In genomic region chr16:91548996-91549395, GRCm38 (mm10) we compare ENCODE assay signal across 8 mouse cellular contexts. TPM values are rescaled to one million over a fixed set of nuclear protein-coding genes. Genes with fewer than 3 reads are reported as not detected.
DNase-seq lines count a peak whose midpoint lies in the region; ATAC-seq and TF ChIP-seq lines count a peak whose summit lies in the region.
"Had no signal": no experiment of that assay in that cellular context is flagged by ENCODE, and none has a peak within 500 bp of the region (broad histone marks: within the 10 kb centered on the region; RNA-seq: fewer than 3 reads in every experiment).

No protein-coding gene starts in this region.

- TF ChIP-seq CTCF in lung, adult 2 months (IDR thresholded peaks at IDR 0.05; ENCODE audit: insufficient read depth, low read length), result no peak

- H3K4me1 ChIP-seq in lung, adult 2 months (ENCODE audit: control insufficient read depth, insufficient read depth, low read length), result peaks cover 36% of the 10 kb centered on the region
- peaks cover 30% of the 10 kb centered on the region for H3K4me1 ChIP-seq in embryonic facial prominence, embryonic 14.5 days (ENCODE audit: control insufficient read depth, insufficient read depth, low read length)
- peaks cover 31% of the 10 kb centered on the region for H3K4me1 ChIP-seq in intestine, embryonic 14.5 days (replicated peaks; ENCODE audit: control insufficient read depth, insufficient read depth, low read length)
- H3K4me1 ChIP-seq in neural tube, embryonic 14.5 days (ENCODE audit: control insufficient read depth, insufficient read depth, low read length), result peaks cover 15% of the 10 kb centered on the region

- H3K27ac ChIP-seq in embryonic facial prominence, embryonic 14.5 days (replicated peaks; ENCODE audit: low read depth, low read length), result no peak overlapping the region
- no peak overlapping the region for H3K27ac ChIP-seq in intestine, embryonic 14.5 days (ENCODE audit: low read depth)
- H3K27ac ChIP-seq in neural tube, embryonic 14.5 days (ENCODE audit: low read depth, low read length), result no peak overlapping the region

- no peak for ATAC-seq in embryonic facial prominence, embryonic 14.5 days (ENCODE audit: low read depth)
- no peak for ATAC-seq in intestine, embryonic 14.5 days (replicated peaks; ENCODE audit: low FRiP score, low TSS enrichment, low read depth)
- ATAC-seq in neural tube, embryonic 14.5 days (ENCODE audit: low read depth), result no peak

- H3K4me3 ChIP-seq in lung, adult 2 months (replicated peaks; ENCODE audit: extremely low read depth, low read depth, low read length), result peak overlapping the region; percentile 19
- H3K4me3 ChIP-seq in embryonic facial prominence, embryonic 14.5 days (ENCODE audit: low read depth, low read length), result peak overlapping the region; percentile 95
- H3K4me3 ChIP-seq in intestine, embryonic 14.5 days (ENCODE audit: low read depth, low read length), result peak overlapping the region; percentile 95
- H3K4me3 ChIP-seq in neural tube, embryonic 14.5 days (ENCODE audit: low read depth, low read length), result peak overlapping the region; percentile 95; the same call in 1 of the 2 replicates

- no peak for TF ChIP-seq POLR2A in lung, adult 2 months (IDR thresholded peaks at IDR 0.05; ENCODE audit: borderline replicate concordance, extremely low read depth, low read depth, low read length)

- no peaks in the 10 kb centered on the region for H3K36me3 ChIP-seq in embryonic facial prominence, embryonic 14.5 days (ENCODE audit: control insufficient read depth, insufficient read depth, low read length)
- H3K36me3 ChIP-seq in intestine, embryonic 14.5 days (ENCODE audit: control insufficient read depth, insufficient read depth, low read length), result no peaks in the 10 kb centered on the region
- no peaks in the 10 kb centered on the region for H3K36me3 ChIP-seq in neural tube, embryonic 14.5 days (ENCODE audit: control insufficient read depth, insufficient read depth, low read length)

- H3K9ac ChIP-seq in embryonic facial prominence, embryonic 14.5 days (ENCODE audit: low read depth, low read length), result peak overlapping the region; percentile 19; the same call in 1 of the 2 replicates
- H3K9ac ChIP-seq in intestine, embryonic 14.5 days (ENCODE audit: low read length), result peak overlapping the region; percentile 18; the same call in 1 of the 2 replicates
- H3K9ac ChIP-seq in neural tube, embryonic 14.5 days (replicated peaks; ENCODE audit: low read depth, low read length), result no peak overlapping the region

- no peaks in the 10 kb centered on the region for H3K9me3 ChIP-seq in embryonic facial prominence, embryonic 14.5 days (ENCODE audit: control insufficient read depth, low read length)
- H3K9me3 ChIP-seq in intestine, embryonic 14.5 days (ENCODE audit: control insufficient read depth, low read length), result no peaks in the 10 kb centered on the region
- H3K9me3 ChIP-seq in neural tube, embryonic 14.5 days (ENCODE audit: control insufficient read depth, low read length), result no peaks in the 10 kb centered on the region

- H3K27me3 ChIP-seq in embryonic facial prominence, embryonic 14.5 days (replicated peaks; ENCODE audit: control insufficient read depth, insufficient read depth, low read length), result no peaks in the 10 kb centered on the region; the same call in 1 of the 2 replicates
- H3K27me3 ChIP-seq in intestine, embryonic 14.5 days (replicated peaks; ENCODE audit: control insufficient read depth, insufficient read depth, low read length), result no peaks in the 10 kb centered on the region
- no peaks in the 10 kb centered on the region for H3K27me3 ChIP-seq in neural tube, embryonic 14.5 days (ENCODE audit: control insufficient read depth, insufficient read depth, low read length)

- 59% methylated on average over 2 of the region's 2 CpGs for WGBS in lung, adult 2 months
- 77% methylated on average over 2 of the region's 2 CpGs for WGBS in embryonic facial prominence, embryonic 14.5 days
- WGBS in intestine, embryonic 14.5 days, result 72% methylated on average over 2 of the region's 2 CpGs
- WGBS in neural tube, embryonic 14.5 days, result 17% methylated on average over 2 of the region's 2 CpGs

- peak overlapping the region; percentile 72 for H3K4me2 ChIP-seq in embryonic facial prominence, embryonic 14.5 days (ENCODE audit: low read depth, low read length)
- peak overlapping the region; percentile 82 for H3K4me2 ChIP-seq in intestine, embryonic 14.5 days (ENCODE audit: low read length)
- peak overlapping the region; percentile 72 for H3K4me2 ChIP-seq in neural tube, embryonic 14.5 days (ENCODE audit: low read depth, low read length)

- no peak for DNase-seq in lung, adult 2 months
- no peak for DNase-seq in lung, postnatal 10 days
- DNase-seq in embryonic facial prominence, embryonic 14.5 days (ENCODE audit: low spot score), result no peak
- DNase-seq in intestine, embryonic 14.5 days (ENCODE audit: low spot score), result no peak
- no peak for DNase-seq in retina, embryonic 14.5 days (ENCODE audit: low spot score)
- DNase-seq in right cerebral cortex, postnatal 4 days, result no peak
- DNase-seq: adrenal gland, adult 2 months had no signal

RNA-seq across cellular contexts. Expression of gene Ifngr2, which starts 2.1 kb away (rescaled TPM):
- polyA plus RNA-seq in lung, adult 2 months (2012; rRNA removed), result 32.4 and 37.9 TPM in 2 replicates
- polyA plus RNA-seq in embryonic facial prominence, embryonic 14.5 days (2014; fragmentation: Nextera tagmentation; extraction: Ambion mirVana), result 51.0 and 55.9 TPM in 2 replicates
- polyA plus RNA-seq in intestine, embryonic 14.5 days (2014; fragmentation: Nextera tagmentation; extraction: Ambion mirVana), result 65.3 and 68.4 TPM in 2 replicates
- polyA plus RNA-seq in neural tube, embryonic 14.5 days (2014; fragmentation: Nextera tagmentation; extraction: Ambion mirVana), result 99.9 and 102 TPM in 2 replicates

RNA-seq across cellular contexts. Expression of gene Tmem50b, which starts 48.6 kb away (rescaled TPM):
- polyA plus RNA-seq in lung, adult 2 months (2012; rRNA removed), result 87.2 and 111 TPM in 2 replicates
- 39.5 and 41.7 TPM in 2 replicates for polyA plus RNA-seq in embryonic facial prominence, embryonic 14.5 days (2014; fragmentation: Nextera tagmentation; extraction: Ambion mirVana)
- 29.1 and 31.1 TPM in 2 replicates for polyA plus RNA-seq in intestine, embryonic 14.5 days (2014; fragmentation: Nextera tagmentation; extraction: Ambion mirVana)
- 113 and 118 TPM in 2 replicates for polyA plus RNA-seq in neural tube, embryonic 14.5 days (2014; fragmentation: Nextera tagmentation; extraction: Ambion mirVana)

Comparison
In these comparisons a context has a peak if more than half of its experiments do, and no peak if none do; other contexts are left out.
1. H3K4me3 ChIP-seq: peak in every context shown above with its lines; median percentile 95 in embryonic facial prominence, embryonic 14.5 days; 95 in intestine, embryonic 14.5 days; 95 in neural tube, embryonic 14.5 days; 19 in lung, adult 2 months.